Mouse (Mus musculus) neural tube, embryonic 14.5 days (tissue): ENCODE results near the gene Ttc28. TPM values are rescaled to one million over a fixed set of nuclear protein-coding genes. Genes with fewer than 3 reads are reported as not detected.
A peak's percentile ranks its signal among the peaks of the same experiment; 100 is the strongest.

Experiments
- ATAC-seq: fragments of 200-750 bp; cut with Nextera tagmentation; 2 replicates; pipeline ENCODE4 v1.8.0; 2017; ENCODE audit warnings: low read depth, mild to moderate bottlenecking, moderate TSS enrichment, moderate library complexity
- H3K27ac ChIP-seq: fragments of 300-500 bp; sonication (generic); 2 replicates; pipeline ENCODE4 v1.5.1; 2014; ENCODE audit warnings: low read depth, mild to moderate bottlenecking, control low read depth, low read length, moderate library complexity, mixed read lengths
- H3K27me3 ChIP-seq: fragments of 300-500 bp; sonication (generic); 2 replicates; pipeline ENCODE4 v1.6.1; 2014; ENCODE audit warnings: low read length; ENCODE audit not compliant: control insufficient read depth, insufficient read depth
- H3K36me3 ChIP-seq: fragments of 300-500 bp; sonication (generic); 2 replicates; pipeline ENCODE4 v1.6.1; 2014; ENCODE audit warnings: low read length, mixed read lengths; ENCODE audit not compliant: control insufficient read depth, insufficient read depth
- H3K4me1 ChIP-seq: fragments of 300-500 bp; sonication (generic); 2 replicates; pipeline ENCODE4 v1.6.1; 2014; ENCODE audit warnings: low read length; ENCODE audit not compliant: control insufficient read depth, insufficient read depth
- H3K4me2 ChIP-seq: fragments of 300-500 bp; sonication (generic); 2 replicates; pipeline ENCODE4 v1.6.1; 2014; ENCODE audit warnings: mild to moderate bottlenecking, low read depth, low read length, control low read depth
- H3K4me3 ChIP-seq: fragments of 300-500 bp; sonication (generic); 2 replicates; pipeline ENCODE4 v1.5.1; 2014; ENCODE audit warnings: low read depth, low read length, control low read depth, mixed read lengths
- H3K9ac ChIP-seq: fragments of 300-500 bp; sonication (generic); replicated peaks from 2 replicates; pipeline ENCODE4 v1.6.1; 2014; ENCODE audit warnings: low read depth, mild to moderate bottlenecking, control low read depth, low read length, mixed read lengths
- H3K9me3 ChIP-seq: fragments of 300-500 bp; sonication (generic); 2 replicates; pipeline ENCODE4 v1.6.1; 2016; ENCODE audit warnings: low read length; ENCODE audit not compliant: control insufficient read depth
- WGBS: fragments of 180-500 bp; shearing (Covaris S2); extraction: QIAGEN DNeasy Blood & Tissue Kit; methylation state at CpG from one replicate; pipeline ENCODE4 v1.1.7; 2014; 5-methylcytosine and 5-hydroxymethylcytosine counted together
- polyA plus RNA-seq: library from polyadenylated mRNA; unstranded; fragments of >200 nt; fragmentation: Nextera tagmentation; extraction: Ambion mirVana; gene quantifications from 2 replicates; pipeline ENCODE4 v1.2.1, GENCODE M21; 2014

The Ttc28 gene
- polyA plus RNA-seq, 1 experiment from 2014 or later, result 37.6 TPM

GRCm38 (mm10) chr5:111080601-111081000 is 201.0 kb downstream of the Ttc28 start:
- H3K9ac ChIP-seq, result no peak overlapping the region
- H3K36me3 ChIP-seq, result no peaks in the 10 kb centered on the region
- no peaks in the 10 kb centered on the region for H3K9me3 ChIP-seq
- no peak overlapping the region for H3K4me3 ChIP-seq
- no peak for ATAC-seq
- no peaks in the 10 kb centered on the region for H3K27me3 ChIP-seq
- H3K4me1 ChIP-seq, result no peaks in the 10 kb centered on the region
- 88% methylated on average over 5 of the region's 5 CpGs for WGBS
- no peak overlapping the region for H3K27ac ChIP-seq
- H3K4me2 ChIP-seq, result no peak overlapping the region

- Histone ChIP-seq H3K4me2 (no peak overlapping the region), H3K9me3 (no peaks in the 10 kb centered on the region), H3K27me3 (no peaks in the 10 kb centered on the region), H3K4me3 (no peak overlapping the region), H3K27ac (no peak overlapping the region), H3K4me1 (no peaks in the 10 kb centered on the region), H3K36me3 (no peaks in the 10 kb centered on the region), H3K9ac (no peak overlapping the region)
- ATAC-seq, result no peak
- 96% methylated on average over 4 of the region's 4 CpGs for WGBS
These were observed 206.2 kb downstream of the Ttc28 start for GRCm38 (mm10) chr5:111085849-111086248.

DNA sequence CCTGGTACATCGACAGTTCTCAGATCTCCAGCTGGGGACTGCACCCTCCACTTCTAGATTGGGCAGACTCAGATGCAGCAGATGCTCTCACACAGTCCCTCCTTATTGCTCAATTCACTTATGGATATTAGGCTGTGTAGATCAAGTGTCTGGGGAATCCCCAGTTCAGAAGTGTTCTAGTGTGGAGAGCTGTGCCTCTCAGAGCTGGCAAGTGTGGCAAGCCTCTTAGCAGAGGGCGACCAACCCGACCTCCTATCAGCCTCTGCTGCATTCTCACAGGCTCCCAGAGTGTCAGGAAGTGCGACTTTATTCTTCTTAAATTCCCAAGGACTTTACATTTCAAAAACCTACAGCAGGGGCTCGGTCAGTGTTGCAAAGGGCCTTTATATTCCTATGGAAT is 217.1 kb downstream of the Ttc28 start:
- ATAC-seq, result no peak
- H3K4me1 ChIP-seq, result peaks cover 22% of the 10 kb centered on the region
- H3K9me3 ChIP-seq, result no peaks in the 10 kb centered on the region
- H3K4me3 ChIP-seq, result no peak overlapping the region
- 29% methylated on average over 5 of the region's 5 CpGs for WGBS
- H3K27me3 ChIP-seq, result no peaks in the 10 kb centered on the region
- no peak overlapping the region for H3K27ac ChIP-seq
- no peak overlapping the region for H3K4me2 ChIP-seq
- no peak overlapping the region for H3K9ac ChIP-seq
- H3K36me3 ChIP-seq, result no peaks in the 10 kb centered on the region; the same call in 1 of the 2 replicates

GRCm38 (mm10) chr5:111097233-111098160 is 217.9 kb downstream of the Ttc28 start:
- H3K36me3 ChIP-seq, result peaks cover 3% of the 10 kb centered on the region; the same call in 1 of the 2 replicates
- no peaks in the 10 kb centered on the region for H3K9me3 ChIP-seq
- no peaks in the 10 kb centered on the region for H3K27me3 ChIP-seq
- H3K4me2 ChIP-seq, result no peak overlapping the region
- no peak overlapping the region for H3K27ac ChIP-seq
- peaks cover 22% of the 10 kb centered on the region for H3K4me1 ChIP-seq
- no peak overlapping the region for H3K4me3 ChIP-seq
- no peak overlapping the region for H3K9ac ChIP-seq
- WGBS, result 66% methylated on average over 11 of the region's 11 CpGs
- 0 out of 2 replicates have a peak, but pooled peaks have one; percentile 34 for ATAC-seq

DNA sequence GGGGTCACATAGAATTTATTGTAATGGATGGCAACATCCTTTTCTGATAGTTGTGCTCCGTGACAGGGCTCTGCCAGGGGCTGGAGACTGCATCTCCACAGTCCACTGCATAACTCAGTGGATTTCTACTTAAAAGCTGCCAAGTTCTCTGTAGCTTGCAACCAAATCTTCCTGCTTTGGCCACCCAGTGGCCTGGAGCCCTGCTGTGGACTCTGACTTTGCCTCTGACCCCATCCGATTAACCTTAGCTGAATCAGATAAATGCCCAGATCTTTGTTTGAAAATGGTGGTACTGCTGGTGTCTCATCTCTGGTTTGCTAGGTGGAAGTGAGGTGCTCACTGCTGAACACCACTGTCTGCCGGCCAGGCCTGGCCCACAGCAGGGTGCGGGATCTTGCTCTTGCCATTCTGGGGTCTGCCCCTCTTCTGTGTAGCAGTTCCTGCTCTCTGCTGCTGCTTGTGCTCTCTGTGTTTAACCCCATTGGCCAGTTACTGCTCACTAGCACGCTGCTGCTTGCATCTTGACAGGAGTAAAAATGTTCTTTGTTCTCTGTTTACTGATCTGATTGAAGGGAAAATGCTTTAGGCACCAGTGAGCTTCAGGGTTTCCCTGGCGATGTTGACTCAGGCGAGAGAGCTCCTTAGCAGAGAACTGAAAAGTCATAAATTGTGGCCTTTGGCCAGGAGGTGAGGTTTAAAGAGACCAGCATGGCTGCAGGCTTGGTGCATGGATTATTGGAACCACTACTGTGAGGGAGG is 219.1 kb downstream of the Ttc28 start:
- peaks cover 4% of the 10 kb centered on the region; the same call in 1 of the 2 replicates for H3K36me3 ChIP-seq
- H3K4me3 ChIP-seq, result no peak overlapping the region
- no peak overlapping the region for H3K9ac ChIP-seq
- no peaks in the 10 kb centered on the region for H3K27me3 ChIP-seq
- no peak overlapping the region for H3K4me2 ChIP-seq
- H3K4me1 ChIP-seq, result peaks cover 22% of the 10 kb centered on the region
- peak overlapping the region; percentile 63 for H3K27ac ChIP-seq
- H3K9me3 ChIP-seq, result no peaks in the 10 kb centered on the region
- 20% methylated on average over 7 of the region's 7 CpGs for WGBS
- peak; percentile 60; the same call in 1 of the 2 replicates for ATAC-seq

- H3K4me1 ChIP-seq, result peaks cover 24% of the 10 kb centered on the region
- H3K9me3 ChIP-seq, result no peaks in the 10 kb centered on the region
- no peaks in the 10 kb centered on the region for H3K27me3 ChIP-seq
- H3K36me3 ChIP-seq, result peaks cover 4% of the 10 kb centered on the region; the same call in 1 of the 2 replicates
- H3K4me3 ChIP-seq, result no peak overlapping the region
- no peak overlapping the region for H3K9ac ChIP-seq
- WGBS, result 88% methylated on average over 7 of the region's 7 CpGs
- ATAC-seq, result no peak
- H3K4me2 ChIP-seq, result no peak overlapping the region
- no peak overlapping the region for H3K27ac ChIP-seq
These were observed 221.0 kb downstream of the Ttc28 start for GRCm38 (mm10) chr5:111100585-111100984.

DNA sequence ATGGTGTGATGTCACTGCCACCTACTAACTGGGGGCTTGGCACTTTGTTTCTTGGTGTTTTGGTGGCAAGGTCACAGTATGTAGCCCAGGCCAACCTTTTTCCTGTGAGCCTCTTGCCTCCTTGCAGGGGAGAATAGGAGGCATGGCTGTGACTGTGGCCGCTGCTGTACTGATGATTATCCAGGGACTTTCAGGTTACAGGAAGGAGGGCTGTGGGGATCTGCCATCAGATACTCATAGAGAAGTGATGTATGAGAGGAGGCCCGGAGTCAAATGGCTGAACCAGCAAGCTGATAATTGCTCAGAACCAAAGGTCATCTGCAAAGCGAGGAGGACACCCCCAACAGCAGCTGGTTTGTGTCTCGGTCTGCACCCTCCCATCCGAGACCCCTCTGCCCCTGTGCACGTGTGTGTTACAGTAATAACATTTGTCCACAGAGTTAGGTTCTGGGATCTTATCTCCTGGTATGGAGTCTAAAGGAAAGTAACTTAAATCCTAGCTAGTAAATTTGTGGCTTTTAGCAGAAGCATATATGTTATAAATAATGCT is 221.9 kb downstream of the Ttc28 start:
- WGBS, result 72% methylated on average over 6 of the region's 6 CpGs
- H3K4me2 ChIP-seq, result no peak overlapping the region
- no peak overlapping the region for H3K27ac ChIP-seq
- H3K36me3 ChIP-seq, result peaks cover 4% of the 10 kb centered on the region; the same call in 1 of the 2 replicates
- no peak for ATAC-seq
- no peak overlapping the region for H3K4me3 ChIP-seq
- H3K9ac ChIP-seq, result no peak overlapping the region
- no peaks in the 10 kb centered on the region for H3K27me3 ChIP-seq
- peaks cover 24% of the 10 kb centered on the region for H3K4me1 ChIP-seq
- H3K9me3 ChIP-seq, result no peaks in the 10 kb centered on the region

DNA sequence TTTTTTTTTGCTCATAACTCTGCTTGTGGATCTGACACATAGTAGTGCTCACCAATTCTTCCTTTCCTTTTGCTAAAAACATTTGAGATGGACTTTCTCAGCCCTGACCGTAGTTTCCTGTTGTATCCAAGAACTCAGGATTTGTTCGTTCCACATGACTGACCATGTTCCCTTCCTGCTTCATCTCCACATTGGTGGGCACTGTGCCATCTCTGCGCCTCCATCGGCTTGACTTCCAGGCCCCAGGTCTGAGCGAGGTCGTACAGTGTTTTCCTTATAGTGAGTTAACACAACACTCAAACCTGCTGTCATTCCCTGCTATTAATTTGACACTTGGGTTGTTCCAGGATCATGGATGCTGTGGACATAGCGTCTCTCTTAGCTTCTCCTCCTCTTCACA is 225.2 kb downstream of the Ttc28 start:
- no peak for ATAC-seq
- Histone ChIP-seq H3K36me3 (peaks cover 4% of the 10 kb centered on the region; the same call in 1 of the 2 replicates), H3K27ac (no peak overlapping the region), H3K4me1 (0 out of 2 replicates have a peak, but pooled peaks cover 2% of the 10 kb centered on the region), H3K4me3 (no peak overlapping the region), H3K9me3 (no peaks in the 10 kb centered on the region), H3K9ac (no peak overlapping the region), H3K27me3 (no peaks in the 10 kb centered on the region), H3K4me2 (no peak overlapping the region)
- 90% methylated on average over 7 of the region's 7 CpGs for WGBS
